ENCODE assay signal across 17 mouse cellular contexts in the genomic region with DNA sequence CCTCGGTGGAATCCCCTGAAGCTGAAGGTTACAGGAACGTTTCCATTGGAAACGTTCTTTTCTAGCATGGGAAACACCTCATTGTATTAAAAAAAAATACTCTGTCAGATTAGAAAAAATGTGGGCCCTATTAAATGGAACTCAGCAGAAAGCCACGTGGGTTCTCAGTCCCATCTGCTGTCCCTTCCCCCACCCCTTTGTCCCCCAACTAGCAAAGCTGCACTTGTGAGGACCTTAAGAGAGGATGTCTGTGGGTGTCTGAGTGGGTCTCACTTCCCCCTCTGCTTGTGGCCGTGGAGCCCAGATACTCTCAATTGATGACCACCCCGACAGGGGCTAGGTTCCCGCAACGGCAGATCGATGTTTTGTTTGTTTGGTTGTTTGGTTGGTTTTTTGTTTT. TPM values are rescaled to one million over a fixed set of nuclear protein-coding genes. Genes with fewer than 3 reads are reported as not detected.
"Had no signal": no experiment of that assay in that cellular context is flagged by ENCODE, and none has a peak within 500 bp of the region (broad histone marks: within the 10 kb centered on the region; RNA-seq: fewer than 3 reads in every experiment).

No protein-coding gene starts in this region.

- H3K4me3 ChIP-seq: neural tube, embryonic 13.5 days; neural tube, embryonic 15.5 days; stomach, embryonic 15.5 days had no signal

- H3K27ac ChIP-seq: neural tube, embryonic 13.5 days; neural tube, embryonic 15.5 days; stomach, embryonic 15.5 days; stomach, postnatal 0 days had no signal

- DNase-seq: retina, postnatal 1 day; right cerebral cortex, adult 18-20 months; right cerebral cortex, postnatal 14 days; right cerebral cortex, postnatal 25 days; right cerebral cortex, postnatal 4 days; spleen, adult 18-20 months; thymus, adult 18-20 months; thymus, adult 2 months; thymus, postnatal 14 days; thymus, postnatal 25 days; thymus, postnatal 36 days; thymus, postnatal 4 days had no signal

RNA-seq across cellular contexts. Expression of gene Unc5a, which starts 27.5 kb away (rescaled TPM):
- total RNA-seq: neutrophil, adult 5-6 weeks had no signal
